Mouse (Mus musculus): Measurements from ENCODE around the gene Gm37419. TPM values are rescaled to one million over a fixed set of nuclear protein-coding genes. Genes with fewer than 3 reads are reported as not detected.

Gm37419 gene
- total RNA-seq, 2 experiments from 2014 or later = not detected

GRCm38 (mm10) chr16:23993351-23994321 is 5.4 kb downstream of the Gm37419 start:
- DNase-seq (ENCODE audit: low spot score in 2 of 2) = no peak

GRCm38 (mm10) chr16:23996342-23996741 is 8.1 kb downstream of the Gm37419 start:
- DNase-seq (ENCODE audit: low spot score in 2 of 2) = no peak

GRCm38 (mm10) chr16:23997228-23997627 is 8.9 kb downstream of the Gm37419 start:
- no peak for DNase-seq (ENCODE audit: low spot score in 2 of 2)

GRCm38 (mm10) chr16:23997912-23998311 is 9.6 kb downstream of the Gm37419 start:
- no peak for DNase-seq (ENCODE audit: low spot score in 2 of 2)

DNA sequence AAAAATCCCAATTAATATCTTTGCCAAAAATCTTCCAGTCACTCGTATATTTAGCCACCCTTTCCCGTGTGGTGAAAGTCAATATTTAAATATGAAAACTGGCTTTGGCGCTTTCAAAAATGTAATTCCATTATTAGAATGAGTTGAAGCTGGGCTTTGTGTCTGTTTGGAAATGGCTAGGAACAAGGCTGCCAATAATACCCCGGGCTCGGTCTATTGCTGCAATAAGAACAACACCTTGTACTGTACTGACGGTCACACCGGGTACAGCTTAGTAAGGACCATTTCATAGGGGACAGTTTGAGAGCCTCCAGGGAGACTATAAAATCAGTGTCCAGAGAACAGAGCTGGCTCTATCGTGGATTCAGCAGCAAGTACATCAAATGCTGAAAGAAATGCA is 17.6 kb downstream of the Gm37419 start:
- DNase-seq (ENCODE audit: low spot score in 2 of 2) = no peak

DNA sequence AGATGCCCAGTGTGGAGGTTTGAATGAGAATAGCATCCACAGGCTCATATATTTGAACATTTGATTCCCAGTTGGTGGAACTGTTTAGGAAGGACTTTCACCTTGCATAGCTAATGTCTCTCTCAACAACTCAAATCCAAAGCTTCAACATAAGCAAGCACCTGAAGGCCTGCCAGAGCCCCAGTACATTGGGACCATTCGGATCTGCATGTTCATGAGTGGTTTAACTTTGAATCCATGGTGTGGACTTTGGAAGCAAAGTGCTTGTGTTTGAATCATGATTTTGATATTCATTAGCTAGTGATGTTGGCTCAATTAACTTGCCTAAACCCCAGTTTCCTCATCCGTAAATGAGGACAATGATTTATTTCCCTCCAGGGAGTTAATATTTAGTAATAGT is 21.6 kb downstream of the Gm37419 start:
- no peak for DNase-seq (ENCODE audit: low spot score in 2 of 2)

DNA sequence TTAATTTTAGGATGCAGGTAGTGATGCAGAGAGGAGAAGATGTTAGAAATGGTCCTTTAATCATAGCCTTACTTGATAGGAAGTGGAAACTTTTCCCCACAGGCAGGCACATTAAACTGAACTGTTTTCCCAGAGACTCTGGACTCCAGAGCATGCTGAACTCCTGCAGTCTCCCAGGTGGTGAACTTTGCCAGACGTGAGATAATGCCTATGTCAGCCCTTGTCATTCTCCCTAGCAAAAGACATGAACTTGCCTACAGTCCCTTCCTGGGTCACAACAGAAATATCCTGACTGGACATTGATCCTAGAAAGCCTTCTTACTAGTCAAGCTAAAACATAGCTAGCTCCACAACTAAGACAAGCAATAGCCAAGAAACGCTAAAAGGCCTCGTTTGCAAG is 23.0 kb downstream of the Gm37419 start:
- no peak for DNase-seq (ENCODE audit: low spot score in 2 of 2)

- no peak for DNase-seq (ENCODE audit: low spot score in 2 of 2)
Observed at GRCm38 (mm10) chr16:24012066-24012465, 23.8 kb downstream of the Gm37419 start.

DNA sequence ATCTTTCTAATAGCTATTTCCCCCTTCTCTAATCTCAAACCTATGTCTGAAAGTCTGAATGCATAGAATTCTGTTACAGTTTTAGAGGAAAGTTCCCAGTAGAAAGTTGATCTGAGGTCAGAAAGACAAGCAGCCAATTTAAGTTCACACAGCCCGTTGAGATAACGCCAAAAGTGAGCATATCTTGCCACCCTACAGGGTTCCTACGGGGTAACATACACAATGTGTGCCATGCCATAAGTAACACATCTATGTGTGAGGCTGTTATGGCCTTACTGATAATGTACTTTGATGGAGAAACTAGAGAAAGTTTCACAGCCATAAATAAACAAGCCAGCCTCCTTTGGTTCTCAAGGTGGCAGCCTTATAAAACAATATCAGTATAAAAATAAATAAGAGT is 26.1 kb downstream of the Gm37419 start:
- DNase-seq (ENCODE audit: low spot score in 2 of 2) = no peak

DNA sequence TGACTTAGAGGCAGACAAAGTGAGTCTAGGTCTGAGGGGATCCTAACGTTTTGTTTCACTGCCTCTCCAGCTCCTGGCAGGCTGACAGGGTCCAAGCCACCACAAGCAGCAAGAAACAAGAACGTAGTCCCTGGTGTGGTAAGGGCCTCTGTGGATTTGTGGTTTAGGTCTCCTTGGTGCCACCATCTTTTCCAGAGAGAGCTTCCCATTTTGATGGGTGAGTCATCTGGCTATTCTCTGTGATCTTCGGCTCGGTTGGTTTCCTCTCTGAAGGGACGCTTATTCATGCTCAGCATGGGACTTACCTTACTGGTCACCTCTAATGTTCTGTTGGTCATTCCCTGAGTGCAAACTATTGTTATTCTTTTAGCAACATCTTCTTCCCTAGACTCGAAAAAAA is 28.0 kb downstream of the Gm37419 start:
- no peak for DNase-seq (ENCODE audit: low spot score in 2 of 2)

GRCm38 (mm10) chr16:24016742-24017141 is 28.5 kb downstream of the Gm37419 start:
- DNase-seq (ENCODE audit: low spot score in 2 of 2) = no peak

- DNase-seq (ENCODE audit: low spot score in 2 of 2) = no peak
Observed at GRCm38 (mm10) chr16:24021722-24022121, 33.4 kb downstream of the Gm37419 start.

DNA sequence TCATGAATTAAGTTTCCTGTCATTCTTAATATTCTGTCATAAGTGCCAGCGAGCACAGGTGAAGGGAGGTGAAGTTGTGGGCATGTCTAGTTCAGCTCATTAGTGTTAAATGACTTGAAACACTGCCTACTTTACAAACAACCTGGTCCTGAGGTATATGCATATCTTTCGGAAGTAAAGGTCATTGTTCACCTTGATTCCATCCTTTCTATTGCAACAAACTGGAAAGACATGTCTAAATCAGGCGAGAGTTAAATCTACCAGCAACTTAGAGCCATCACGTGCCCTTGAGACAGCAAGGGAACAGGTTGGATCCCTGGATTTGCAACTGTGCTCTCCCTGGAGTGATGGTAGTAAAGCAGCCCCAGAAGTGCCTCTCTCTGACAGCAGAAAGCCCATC is 34.3 kb downstream of the Gm37419 start:
- no peak for DNase-seq (ENCODE audit: low spot score in 2 of 2)

DNA sequence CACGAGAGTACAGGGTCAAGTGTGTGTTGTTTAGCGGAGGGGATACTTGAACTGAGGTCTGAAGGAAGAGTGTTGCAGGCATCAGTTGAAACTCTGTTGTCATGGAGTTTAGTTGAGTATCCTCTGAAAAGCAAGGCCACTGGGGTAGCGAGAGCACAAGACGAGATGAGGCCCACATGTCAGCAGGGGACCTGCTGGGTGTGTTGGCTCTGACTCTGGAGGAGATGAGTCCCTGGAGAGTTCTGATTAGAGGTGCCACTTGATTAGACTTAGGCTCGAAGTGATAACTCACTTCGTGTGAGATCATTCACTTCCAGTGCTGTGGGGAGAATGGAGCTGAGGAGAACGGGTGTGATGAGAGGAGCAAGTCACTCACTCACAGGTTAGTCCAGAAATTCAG is 37.2 kb downstream of the Gm37419 start:
- DNase-seq (ENCODE audit: low spot score in 2 of 2) = no peak

DNA sequence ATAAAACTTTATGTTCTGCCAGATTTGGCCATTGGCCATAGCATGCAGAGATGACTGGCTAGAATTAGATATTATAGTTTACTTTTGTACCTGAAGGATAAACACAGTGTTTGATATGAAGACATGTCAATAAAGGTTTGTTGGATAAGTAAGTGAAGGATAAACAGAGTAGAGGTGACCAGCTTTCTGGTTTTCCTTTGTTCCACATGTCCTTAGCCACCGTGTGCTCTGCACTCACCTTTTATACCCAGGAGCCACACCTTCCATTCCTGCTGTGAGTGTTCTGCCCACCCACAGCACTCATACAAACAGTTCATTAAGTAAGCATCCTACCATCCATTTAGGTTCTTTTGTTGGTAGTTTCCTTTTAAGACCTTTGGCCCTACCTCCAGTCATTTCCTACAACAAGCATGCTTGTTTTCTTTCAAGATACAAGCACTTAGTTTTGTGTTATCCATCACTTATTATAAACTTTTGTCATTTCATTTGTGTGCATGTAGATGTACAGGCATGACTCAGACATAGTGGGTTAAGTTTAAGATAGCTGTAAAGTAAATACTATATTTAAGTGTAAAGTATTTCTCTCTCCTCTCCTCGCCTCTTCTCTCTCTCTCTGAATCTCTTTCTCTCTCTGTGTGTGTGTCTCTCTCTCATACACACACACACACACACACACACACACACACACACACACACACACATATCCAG is 41.8 kb downstream of the Gm37419 start:
- DNase-seq (ENCODE audit: low spot score in 2 of 2) = no peak

DNA sequence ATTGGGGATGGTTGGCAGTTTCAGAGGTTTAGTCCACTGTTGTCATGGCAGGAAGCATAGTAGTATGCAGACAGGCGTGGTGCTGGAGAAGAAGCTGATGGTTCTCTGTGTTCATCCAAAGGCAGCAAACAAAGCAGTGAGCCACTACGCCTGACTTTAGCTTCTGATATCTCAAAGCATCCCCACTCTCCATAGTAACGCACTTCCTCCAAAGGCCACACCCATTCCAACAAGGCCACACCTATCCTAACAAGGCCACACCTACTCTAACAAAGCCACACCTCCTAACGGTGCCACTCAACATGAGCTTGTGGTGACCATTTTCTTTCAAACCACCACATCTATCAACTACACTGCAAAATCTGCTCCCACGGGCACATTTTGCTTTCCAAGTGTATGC is 45.0 kb downstream of the Gm37419 start:
- no peak for DNase-seq (ENCODE audit: low spot score in 2 of 2)

DNA sequence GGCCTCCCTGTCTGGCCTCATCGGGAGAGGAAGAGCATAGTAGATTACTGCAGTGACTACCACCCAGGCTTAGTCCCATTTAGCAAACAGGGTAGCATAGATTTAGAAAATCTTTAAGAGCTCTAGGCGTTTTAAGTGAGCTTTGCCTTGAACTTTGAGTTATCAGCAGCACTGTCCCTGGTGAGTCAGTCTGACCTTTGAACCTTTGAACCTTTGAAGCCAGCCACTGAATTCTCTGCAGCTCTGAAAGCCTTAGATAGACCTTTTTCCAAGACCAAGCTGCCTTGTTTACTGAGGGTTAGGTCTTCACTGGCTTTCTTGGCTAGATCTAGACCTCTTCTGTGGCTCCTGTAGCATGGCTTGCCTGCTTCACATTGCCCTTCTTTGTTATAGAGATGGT is 46.2 kb downstream of the Gm37419 start:
- DNase-seq (ENCODE audit: low spot score in 2 of 2) = no peak

DNA sequence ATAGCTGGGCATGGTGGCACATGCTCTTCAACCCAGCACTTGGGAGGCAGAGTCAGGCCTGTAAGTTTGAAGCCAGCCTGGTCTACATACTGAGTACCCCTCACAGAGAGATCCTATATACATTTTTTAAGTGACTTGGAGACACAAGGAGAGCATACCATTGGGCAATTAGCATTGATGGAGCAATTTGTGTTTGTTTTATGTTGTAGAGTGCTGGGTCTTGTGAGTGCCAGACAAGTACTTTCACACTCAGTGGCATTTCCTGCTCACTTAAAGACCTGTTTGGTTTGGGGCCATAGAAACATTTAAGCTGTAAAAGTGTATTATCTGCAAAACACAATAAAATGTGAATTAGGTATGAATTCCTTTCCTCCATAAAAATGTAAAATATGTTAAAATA is 47.5 kb downstream of the Gm37419 start:
- no peak for DNase-seq (ENCODE audit: low spot score in 2 of 2)

GRCm38 (mm10) chr16:24036398-24036797 is 48.1 kb downstream of the Gm37419 start:
- no peak for DNase-seq (ENCODE audit: low spot score in 2 of 2)
